Mouse (Mus musculus): ENCODE data around the gene Xxylt1. TPM values are rescaled to one million over a fixed set of nuclear protein-coding genes. Genes with fewer than 3 reads are reported as not detected.

Gene Xxylt1
- total RNA-seq, 2 experiments from 2014 or later: 22.2 to 22.7 TPM

DNA sequence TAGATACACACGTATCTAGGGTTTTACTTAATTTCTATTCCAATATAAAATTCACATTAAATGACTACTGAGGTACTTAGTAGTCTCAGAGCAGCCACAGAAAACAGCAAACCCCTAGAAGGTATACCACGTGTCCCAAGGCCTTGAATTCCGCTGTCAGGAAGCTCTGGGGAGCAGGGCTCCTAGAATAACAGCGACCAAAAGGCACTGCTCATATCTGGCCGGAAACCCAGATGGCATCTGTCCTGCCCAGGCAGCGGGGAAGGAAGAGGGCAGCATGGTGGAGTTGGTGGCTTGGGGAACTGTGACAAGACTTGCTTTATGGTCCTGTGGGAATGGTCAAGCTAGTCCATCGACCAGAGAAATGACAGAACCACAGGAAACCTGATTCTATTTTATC, 86.9 kb downstream of the Xxylt1 start:
- no peak for DNase-seq (ENCODE audit: low spot score in 2 of 2)

DNA sequence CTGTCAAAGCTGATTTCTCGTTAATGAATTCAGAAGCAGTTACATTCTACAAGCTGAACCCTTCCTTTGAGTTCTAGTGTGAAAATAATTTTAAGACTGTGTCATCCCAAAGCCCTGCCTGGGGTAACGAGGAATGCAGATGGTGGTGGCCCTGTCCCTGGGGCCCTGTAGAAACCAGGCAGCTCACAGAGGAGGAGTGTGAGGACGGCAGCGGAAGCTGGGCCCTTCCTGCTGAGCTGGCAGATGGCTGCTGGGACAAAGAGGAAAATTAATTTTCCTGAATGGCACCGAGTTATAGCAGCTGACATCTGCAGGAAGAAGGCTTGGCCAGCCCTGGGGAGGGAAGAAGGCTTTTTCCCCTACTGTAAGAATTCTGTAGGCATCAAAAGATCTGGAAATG, 88.7 kb downstream of the Xxylt1 start:
- no peak for DNase-seq (ENCODE audit: low spot score in 2 of 2)

DNA sequence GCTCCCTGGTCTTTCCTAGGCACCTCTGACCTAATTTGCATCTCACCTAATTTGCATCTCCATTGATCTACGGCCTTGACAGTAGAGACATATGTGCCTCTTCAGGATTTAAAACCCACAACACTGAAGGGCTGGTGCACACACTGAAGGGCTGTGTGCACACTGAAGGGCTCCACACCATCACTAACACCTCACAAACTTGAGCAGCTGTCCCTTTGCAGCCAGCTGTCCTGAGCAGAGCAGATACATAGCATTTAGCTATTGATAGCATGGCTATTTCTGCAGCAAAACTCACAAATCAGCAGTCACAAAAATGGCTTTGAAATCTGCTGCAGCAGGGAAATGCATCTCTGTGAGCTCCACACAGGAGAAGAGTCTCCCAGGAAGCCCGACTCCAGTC, 90.6 kb downstream of the Xxylt1 start:
- DNase-seq (ENCODE audit: low spot score in 2 of 2): no peak

DNA sequence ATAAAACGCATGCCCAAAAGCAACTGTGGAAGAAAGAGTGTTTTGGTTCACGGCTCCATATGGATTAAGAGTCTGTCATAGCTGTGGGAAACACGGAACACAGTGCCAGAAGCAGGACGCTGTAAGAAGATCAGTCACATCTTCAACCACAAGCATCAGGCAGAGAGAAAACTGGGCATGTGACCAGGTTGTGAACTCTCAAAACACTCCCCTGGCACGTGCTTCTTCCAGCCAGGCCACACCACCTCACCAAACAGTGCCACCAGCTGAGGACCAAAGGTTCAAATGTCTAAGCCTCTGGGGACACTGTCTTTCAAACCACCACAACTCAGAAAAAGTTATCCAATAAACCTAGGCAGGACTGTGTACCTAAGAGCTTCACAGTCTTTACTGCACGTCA, 93.0 kb downstream of the Xxylt1 start:
- no peak for DNase-seq (ENCODE audit: low spot score in 2 of 2)

DNA sequence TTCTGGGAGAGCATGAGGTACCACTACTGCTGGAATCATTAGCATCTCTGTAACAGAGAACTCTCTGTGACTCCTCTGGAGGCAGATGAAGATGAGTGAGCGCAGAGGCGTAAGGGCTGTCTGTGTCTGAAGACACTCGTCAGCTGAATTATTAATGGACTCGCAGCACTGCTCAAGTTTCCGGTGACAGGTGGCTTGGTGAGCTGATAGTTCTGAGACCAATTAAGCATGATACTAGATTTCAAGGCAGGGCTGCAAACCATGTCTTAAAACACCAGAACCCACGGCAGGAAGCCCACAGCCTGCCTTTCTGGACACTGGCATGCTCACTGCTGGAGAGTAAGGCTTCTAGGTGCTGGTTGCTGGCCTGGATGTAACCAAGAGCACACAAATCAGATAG, 93.5 kb downstream of the Xxylt1 start:
- DNase-seq (ENCODE audit: low spot score in 2 of 2): no peak

DNA sequence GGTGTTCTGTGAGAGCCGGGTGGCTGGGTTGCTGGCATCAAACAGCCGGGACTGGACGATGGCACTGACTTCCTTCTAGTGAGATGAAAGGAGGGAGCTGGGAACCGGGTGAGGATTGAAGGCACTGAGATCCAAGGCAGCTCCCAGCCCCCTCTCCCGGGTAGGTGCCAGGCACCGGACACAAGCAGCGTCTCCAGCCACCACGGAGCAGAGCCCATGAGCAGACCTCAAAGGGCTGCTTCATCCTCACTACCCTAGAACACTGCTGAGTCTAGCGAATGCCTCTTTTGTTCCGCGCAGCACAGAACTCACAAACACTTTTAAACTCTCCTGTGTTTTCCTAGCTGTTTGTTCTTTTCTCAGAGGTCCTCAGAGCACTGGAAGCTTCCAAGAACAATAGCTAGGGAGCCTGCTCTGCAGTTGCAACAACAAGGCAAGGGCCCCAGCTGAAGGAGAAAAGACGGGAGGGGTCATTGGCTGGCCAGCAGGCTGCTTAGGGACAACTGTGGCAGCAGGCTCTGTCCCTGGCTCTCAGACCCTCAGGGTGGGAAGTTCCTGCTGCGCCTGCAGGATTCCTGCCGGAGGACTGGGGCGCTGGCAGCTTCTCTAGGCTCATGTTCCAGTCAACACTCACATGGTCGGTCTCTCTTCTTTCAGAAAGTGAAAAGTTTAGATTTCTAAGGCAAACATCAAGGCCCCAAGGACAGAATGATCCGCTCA, 96.2 kb downstream of the Xxylt1 start:
- DNase-seq (ENCODE audit: low spot score in 2 of 2): no peak

DNA sequence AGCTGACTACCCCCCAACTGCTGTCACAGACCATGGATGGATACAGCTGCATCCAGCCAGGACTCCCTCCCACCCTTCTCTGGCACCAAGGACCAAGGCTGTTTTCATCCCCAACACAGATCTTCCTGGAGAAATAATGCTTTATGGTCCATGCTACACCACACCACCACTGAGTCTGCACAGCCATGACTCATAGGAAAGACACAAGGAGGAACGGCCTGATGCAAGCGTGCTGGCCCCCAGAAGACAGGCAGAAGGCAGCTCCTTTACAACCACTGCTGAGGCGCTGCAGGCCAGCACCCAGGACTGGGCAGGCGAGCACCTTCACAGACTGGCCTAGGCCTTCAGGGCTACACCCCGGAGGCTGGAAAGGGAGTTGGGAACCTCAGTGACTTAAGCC, 97.1 kb downstream of the Xxylt1 start:
- no peak for DNase-seq (ENCODE audit: low spot score in 2 of 2)

DNA sequence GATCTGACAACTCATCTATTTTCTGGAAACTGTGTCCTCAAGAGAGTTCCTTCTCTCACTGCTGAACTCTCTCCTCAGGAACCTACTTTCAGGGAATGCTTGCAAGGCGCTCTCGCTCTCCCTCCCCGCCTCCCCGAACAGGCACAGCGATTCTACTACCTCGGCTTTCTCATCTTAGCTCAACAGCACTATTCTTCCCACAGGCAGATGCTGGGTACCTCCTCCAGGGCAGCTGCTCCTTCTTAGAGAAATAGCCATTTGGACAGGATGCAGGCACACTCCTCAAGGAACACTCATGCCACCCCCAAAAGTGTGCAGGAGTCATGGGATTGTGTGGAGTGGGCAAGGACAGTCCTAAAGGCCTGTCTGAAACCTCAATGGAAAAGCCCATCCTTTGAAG, 97.5 kb downstream of the Xxylt1 start:
- DNase-seq (ENCODE audit: low spot score in 2 of 2): no peak

DNA sequence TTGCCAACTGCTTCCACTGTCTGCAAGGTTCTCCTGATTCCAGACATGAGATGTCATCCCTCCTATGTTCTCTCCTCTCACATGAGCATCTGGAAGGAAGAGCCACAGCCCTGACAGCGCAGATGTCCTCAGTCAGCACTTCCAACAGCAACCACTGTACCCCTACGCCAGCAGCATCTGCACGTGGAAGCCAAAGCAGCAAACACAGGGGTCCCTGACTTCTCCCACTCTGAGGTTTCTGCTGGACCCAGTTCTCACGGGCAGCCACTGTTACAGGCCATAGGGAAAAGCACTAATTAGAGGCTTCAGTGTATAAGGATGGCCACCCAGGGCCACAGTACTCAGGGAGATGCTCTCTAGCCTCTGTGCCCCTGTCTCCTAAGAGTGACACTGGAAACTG, 98.0 kb downstream of the Xxylt1 start:
- no peak for DNase-seq (ENCODE audit: low spot score in 2 of 2)

DNA sequence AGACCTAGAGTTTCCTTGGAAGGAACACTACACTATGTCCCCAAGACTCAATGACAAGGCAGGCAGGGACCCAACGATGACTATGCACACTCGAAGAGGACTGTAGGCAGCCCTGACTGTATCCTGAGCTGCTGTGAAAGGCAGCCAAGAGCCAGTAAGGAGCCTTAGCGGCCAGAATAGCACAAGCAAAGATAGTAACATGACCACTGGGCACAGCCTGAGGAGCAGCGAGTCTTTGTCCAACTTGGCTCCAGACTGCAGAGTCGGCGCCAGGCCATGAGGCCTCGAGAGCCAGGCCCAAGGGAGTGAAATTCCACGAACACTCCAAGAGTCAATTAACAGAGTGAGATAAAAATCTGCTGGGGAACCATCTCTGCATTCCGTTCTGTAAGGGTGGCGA, 99.9 kb downstream of the Xxylt1 start:
- no peak for DNase-seq (ENCODE audit: low spot score in 2 of 2)

DNA sequence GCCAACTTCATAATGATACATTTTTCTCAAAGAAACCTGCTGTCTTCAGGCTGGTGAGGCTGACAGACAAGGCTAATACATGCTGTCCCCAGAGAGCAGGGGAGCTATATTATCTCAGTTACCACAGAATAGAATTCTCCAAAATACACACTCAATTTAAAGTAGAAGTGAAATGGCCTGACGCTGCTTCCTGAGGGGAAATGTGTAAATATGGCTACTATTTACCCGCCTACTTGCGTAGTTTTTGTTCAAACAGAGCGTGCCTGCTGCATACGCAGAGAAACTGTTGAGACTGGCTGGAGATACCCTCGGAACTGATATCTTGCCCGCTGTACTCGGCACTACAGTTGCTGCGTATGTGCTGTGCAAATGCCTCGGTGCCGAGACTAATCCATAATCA, 101.3 kb downstream of the Xxylt1 start:
- DNase-seq (ENCODE audit: low spot score in 2 of 2): no peak

DNA sequence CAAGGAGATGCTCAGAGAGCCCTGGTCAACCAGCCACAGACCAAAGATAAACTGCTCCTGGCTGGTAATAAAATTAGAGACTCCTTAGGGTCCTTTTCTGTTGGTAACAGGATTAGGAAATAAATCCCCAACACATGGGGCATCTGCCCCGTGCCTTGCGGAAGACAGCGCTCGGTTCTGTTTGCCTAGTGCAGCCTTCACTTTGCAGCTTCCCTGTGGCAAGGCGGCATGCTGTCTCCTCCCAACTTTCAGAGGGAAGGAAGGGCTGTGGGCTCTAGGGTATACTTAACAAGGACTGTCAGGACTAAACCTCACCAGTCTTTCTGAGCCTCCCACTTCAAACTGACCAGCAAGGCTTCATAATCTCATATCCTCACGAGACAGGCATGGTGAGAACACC, 103.5 kb downstream of the Xxylt1 start:
- no peak for DNase-seq (ENCODE audit: low spot score in 2 of 2)

DNA sequence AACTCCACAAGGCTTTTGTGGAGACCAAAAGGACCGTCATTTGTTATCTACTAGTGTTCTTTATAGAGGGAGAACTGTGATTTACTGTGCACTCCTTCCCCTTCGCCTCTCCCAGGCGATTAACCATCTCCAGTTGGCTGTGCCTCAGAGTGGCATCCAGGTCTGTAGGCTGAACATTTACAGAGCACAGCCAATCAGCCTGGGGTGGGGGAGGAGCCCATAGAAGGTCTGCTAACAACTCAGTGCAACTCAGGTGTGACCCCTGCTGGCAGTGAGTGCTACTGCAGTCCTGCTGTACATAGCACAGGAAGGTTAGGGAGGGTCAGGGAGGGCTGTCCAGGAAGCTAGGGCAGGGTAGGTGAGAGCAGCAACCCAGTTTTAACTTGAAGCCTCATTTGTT, 104.0 kb downstream of the Xxylt1 start:
- peak; percentile 77 to 91 for DNase-seq (ENCODE audit: low spot score in 2 of 2)

DNA sequence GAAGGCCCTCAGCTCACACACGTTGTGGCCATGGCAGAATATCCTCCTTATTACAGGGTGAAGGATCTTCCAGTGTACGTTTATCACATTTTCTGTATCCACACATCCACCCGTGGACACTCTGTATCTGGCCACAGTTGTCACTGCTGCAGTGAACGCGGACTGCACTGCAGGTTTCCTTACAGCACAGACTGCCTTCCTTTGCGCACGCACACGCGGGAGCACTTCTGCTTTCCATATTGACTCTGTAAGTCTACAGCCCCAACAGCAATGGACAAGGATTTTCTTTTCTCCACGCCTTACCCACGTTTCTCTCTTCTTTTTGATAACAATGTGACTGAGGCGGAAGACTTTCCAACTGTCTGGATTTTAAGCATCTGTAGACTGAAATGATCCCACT, 106.7 kb downstream of the Xxylt1 start:
- DNase-seq (ENCODE audit: low spot score in 2 of 2): no peak

DNA sequence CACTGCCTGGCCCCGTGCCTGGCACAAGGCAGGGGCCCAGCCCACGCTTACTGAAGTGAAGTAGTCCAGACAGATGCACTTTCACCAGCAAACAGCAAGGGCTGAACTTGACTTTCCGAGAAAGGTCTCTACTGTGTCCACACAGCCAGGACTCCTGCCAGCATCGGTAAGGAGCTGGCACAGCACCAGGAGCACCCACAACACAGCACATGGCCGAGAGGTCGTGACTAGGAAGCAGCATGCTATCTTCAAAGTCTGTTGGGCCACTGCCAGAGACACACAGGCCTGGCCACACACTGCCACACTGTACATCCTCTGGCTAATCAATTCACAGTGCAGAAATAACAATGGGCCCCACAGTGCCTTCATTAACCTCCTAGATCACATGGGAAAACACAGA, 107.8 kb downstream of the Xxylt1 start:
- no peak for DNase-seq (ENCODE audit: low spot score in 2 of 2)

DNA sequence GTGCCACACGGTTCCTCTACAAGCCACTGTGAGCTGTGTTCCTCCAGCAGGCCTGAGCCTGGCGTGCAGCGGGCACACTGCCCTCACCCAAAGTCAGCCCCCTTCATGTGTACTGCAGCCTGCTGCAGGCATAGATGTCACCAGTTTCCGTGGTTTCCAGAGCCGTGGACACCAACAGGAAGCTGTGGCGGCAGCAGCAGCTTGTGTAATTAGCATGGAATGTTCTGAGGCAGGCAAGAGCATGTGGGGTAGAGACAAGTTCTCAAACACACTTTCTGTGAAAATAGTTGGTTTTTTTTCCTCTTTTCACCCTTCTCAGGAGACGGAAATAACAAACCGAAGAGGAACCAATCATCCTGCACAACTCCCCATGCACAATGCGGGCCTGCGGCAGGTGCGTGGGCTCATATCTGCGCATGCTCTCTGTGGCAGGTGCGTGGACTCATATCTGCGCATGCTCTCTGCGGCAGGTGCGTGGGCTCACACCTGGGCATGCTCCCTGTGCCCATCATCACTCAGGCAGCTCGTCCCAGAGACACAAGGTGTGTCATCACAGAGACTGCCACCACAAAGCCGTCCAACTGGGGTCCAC, 109.2 kb downstream of the Xxylt1 start:
- no peak for DNase-seq (ENCODE audit: low spot score in 2 of 2)

DNA sequence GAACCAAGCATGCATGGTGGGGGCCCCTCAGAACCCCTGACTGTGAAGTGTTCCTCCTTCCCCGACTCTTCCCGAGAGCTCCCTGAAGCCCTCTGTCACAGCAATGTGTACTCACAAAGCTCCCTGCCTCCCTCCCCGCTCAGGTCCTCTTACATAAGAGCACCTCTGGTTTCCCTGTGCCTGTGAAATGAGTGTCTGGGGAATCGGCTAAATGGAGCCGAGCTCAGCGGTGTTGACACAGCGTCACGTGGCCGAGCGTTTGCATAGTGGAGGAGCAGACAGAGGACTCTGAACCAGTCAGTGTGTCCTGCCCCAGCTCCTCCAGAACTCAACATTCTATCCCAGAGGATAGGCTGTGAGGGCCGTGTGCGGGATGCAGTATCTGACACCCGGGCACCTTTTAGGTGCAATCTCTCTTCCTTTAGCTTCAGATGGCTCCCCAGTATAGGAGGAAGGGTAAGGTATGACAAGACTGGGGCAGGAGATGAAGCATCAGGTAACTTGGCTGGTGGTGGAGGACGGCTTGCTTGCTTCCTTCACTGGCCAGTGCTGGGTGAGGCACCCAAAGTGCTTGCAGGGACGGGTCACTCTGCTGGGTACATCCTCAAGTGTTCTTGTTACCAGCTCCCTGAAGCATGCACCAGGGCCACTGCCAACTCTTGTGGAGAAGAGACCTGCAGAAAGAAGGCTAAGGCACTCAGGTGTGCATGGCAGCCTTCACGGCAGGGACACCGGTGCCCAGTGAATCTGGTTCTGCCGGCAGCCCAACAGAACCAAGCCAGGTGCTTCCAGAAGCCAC, 111.8 kb downstream of the Xxylt1 start:
- no peak for DNase-seq (ENCODE audit: low spot score in 2 of 2)

DNA sequence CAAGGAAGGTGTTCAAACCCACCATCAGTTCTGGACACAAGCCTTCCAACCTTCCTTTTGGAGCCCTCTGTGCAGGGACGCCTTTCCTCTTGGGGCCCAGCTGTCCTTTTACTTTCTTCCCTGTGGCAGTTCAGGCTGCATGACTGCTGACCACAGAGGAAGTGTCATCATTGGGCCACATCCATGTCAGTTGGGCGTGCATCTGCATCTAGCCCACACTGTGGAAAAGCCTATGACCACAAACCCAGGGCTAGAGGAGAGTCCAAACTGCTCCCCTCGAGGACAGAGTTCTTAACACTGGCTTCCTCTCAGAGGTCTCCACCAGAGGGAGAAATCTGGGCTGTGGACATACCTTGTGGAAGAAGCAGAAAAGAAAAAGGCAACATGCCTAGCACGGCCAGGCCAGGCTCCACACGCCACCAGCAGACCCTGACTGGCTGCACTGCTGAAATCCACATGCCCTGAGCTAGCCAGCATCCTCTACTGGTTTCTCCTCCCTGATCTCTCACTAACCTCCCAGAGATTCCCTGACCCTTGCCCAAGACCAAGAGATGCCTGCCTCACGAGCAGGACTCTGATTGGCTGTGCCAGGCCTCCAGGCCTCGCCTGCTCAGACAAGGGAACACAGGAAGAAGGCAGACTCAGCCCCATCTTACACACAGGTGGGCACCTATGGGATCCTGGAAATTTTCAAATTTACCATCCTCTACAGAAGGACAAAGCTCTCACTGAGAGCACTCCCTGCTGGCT, 112.7 kb downstream of the Xxylt1 start:
- no peak for DNase-seq (ENCODE audit: low spot score in 2 of 2)

DNA sequence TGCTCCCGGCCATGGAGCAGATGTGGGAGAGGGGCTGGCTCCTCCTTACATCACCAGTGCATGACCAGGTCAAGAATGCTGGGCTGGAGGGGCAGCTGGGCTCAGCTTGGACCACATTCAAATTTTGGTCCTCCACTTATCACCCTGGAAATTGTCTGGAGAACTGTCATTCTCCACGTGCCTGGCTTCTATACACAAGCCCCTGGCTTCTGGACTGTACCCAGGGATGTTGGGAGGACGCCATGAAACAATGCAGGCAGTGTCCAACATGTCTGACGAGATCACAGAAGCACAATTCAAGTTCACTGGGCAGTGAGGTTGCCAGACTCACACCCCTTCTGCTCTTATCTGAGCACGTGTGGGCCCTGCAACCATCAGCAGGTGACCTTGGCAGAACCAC, 114.5 kb downstream of the Xxylt1 start:
- DNase-seq (ENCODE audit: low spot score in 2 of 2): no peak

DNA sequence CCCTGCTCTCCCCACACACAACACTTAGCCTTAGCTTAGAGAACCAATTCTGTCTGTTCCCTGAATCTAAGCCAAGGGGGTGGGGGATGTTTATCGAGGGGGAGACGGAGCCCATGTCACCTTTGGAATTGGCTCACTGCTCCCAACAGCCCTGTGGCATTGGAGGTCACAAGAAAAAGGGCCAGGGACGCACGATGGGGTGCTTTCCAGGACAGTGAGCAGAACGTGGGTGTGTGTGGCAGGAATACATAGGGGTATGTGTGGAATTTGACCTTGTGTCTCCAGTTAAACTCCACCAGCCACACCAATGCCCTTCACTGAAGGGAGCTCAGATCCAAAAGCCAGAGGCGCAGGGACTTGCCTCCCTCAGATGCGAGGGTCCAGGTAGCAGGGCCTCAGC, 116.3 kb downstream of the Xxylt1 start:
- DNase-seq (ENCODE audit: low spot score in 2 of 2): no peak

DNA sequence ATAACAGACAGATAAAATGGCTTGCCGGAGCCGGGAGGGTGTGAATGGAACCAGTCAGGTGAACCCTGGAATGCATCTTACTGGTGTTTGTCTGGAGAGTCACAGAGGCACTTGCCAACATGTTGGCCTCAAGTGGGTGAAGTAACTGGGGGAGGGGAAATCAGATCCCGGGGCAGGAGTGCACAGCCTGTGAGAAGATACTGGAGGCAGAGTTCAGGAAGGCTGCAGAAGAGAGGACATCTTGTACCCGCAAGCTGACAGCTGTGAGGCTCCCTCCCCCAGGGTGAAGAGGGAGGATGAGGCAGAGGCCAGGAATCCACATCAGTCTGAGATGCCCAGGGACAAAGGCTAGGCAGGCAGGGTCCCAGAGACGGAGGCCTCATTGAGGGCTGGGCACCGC, 116.8 kb downstream of the Xxylt1 start:
- DNase-seq (ENCODE audit: low spot score in 2 of 2): no peak

DNA sequence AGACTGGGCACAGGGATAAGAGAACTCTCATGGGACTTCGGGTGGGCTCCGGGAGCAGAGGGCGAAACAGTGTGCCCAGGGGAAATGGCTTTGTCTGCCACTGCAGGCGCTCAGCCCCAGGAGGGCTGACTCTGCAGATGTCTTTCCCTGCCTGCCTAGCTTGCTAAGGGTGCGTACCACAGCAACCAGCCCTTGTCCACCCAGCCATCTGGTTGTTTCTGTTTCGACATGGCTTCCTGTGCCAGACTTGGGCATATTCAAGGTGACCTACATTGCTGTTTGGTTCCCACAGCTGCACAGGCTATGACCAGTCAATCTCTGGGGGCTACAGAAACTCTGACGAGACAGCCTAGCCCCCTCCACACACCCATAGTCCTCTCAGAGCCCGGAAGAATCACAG, 118.7 kb downstream of the Xxylt1 start:
- DNase-seq (ENCODE audit: low spot score in 2 of 2): no peak
